Mouse (Mus musculus) hindlimb bud, embryonic 11.5 days (tissue): Measurements from ENCODE around the gene Slc2a4.

Experiments used
- DNase-seq: peaks from one replicate; pipeline ENCODE4 v3.0.0-alpha.2; 2012; ENCODE audit warnings: low read depth, low spot score; ENCODE audit errors: extremely low spot score

Slc2a4 gene

GRCm38 (mm10) chr11:69948066-69948762, at the start of gene Slc2a4:
Slc2a4 (minus strand) TSS chr11:69948188.
- peak; percentile 83 for DNase-seq

- no peak for DNase-seq
These were observed 49.1 kb upstream of the Slc2a4 start for GRCm38 (mm10) chr11:69997070-69997509.

- no peak for DNase-seq
These were observed 48.4 kb upstream of the Slc2a4 start for GRCm38 (mm10) chr11:69996161-69997061.

GRCm38 (mm10) chr11:69995391-69995960, 47.5 kb upstream of the Slc2a4 start, which contains the start of gene Phf23:
Phf23 (plus strand) TSS chr11:69995777.
- DNase-seq = peak; percentile 96

GRCm38 (mm10) chr11:69994401-69995090, 46.6 kb upstream of the Slc2a4 start:
- no peak for DNase-seq

- no peak for DNase-seq
These were observed 44.9 kb upstream of the Slc2a4 start for GRCm38 (mm10) chr11:69992932-69993331.

- DNase-seq = no peak
These were observed 44.4 kb upstream of the Slc2a4 start for GRCm38 (mm10) chr11:69992396-69992795.

GRCm38 (mm10) chr11:69991711-69992110, 43.7 kb upstream of the Slc2a4 start:
- DNase-seq = no peak

- DNase-seq = peak; percentile 99
These were observed 43.1 kb upstream of the Slc2a4 start, which contains the start of gene Gabarap for GRCm38 (mm10) chr11:69990850-69991691. Gabarap (plus strand) TSS chr11:69991143.

- no peak for DNase-seq
These were observed 42.0 kb upstream of the Slc2a4 start for GRCm38 (mm10) chr11:69989949-69990348.

GRCm38 (mm10) chr11:69984431-69984830, 36.4 kb upstream of the Slc2a4 start:
- DNase-seq = no peak

- no peak for DNase-seq
These were observed 35.4 kb upstream of the Slc2a4 start for GRCm38 (mm10) chr11:69983377-69983776.

GRCm38 (mm10) chr11:69982877-69983276, 34.9 kb upstream of the Slc2a4 start:
- DNase-seq = no peak

GRCm38 (mm10) chr11:69982225-69982624, 34.2 kb upstream of the Slc2a4 start, which contains the start of gene Elp5:
Elp5 (minus strand) TSS chr11:69982517.
- no peak for DNase-seq

- DNase-seq = no peak
These were observed 33.3 kb upstream of the Slc2a4 start, which contains the start of gene Ctdnep1 for GRCm38 (mm10) chr11:69981141-69981762. Ctdnep1 (plus strand) TSS chr11:69981156.

- peak; percentile 99 for DNase-seq
These were observed 32.5 kb upstream of the Slc2a4 start for GRCm38 (mm10) chr11:69980196-69981140.

- DNase-seq = no peak
These were observed 31.8 kb upstream of the Slc2a4 start for GRCm38 (mm10) chr11:69979827-69980195.

GRCm38 (mm10) chr11:69976271-69976670, 28.3 kb upstream of the Slc2a4 start:
- no peak for DNase-seq
